Mouse (Mus musculus): ENCODE measurements around the gene 4930447C04Rik.

The 4930447C04Rik gene

DNA sequence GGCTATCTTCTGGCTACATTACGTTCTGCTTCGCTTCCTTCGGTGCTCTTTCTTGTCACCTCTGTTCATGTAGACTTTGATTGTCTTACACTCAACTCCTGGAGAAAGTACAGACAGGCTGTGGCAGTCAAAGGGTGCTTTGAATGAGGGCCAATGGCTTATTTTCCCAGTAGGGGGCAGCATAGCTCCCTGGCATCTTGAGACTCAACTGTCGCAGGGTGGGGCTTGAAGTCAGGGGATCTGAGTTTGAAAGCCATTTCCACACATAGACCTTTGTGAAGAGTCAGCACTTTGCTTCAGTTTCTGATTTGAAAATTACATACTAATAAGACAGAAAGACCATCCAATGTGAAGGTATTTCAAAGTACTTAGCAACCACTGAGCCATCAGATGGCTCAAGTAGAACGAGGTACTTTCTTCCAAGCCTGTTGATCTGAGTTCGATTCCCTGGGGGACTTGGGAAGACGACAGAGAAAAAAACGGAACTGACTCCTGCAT lies 105.0 kb downstream of the 4930447C04Rik start:
- no peak for DNase-seq

DNA sequence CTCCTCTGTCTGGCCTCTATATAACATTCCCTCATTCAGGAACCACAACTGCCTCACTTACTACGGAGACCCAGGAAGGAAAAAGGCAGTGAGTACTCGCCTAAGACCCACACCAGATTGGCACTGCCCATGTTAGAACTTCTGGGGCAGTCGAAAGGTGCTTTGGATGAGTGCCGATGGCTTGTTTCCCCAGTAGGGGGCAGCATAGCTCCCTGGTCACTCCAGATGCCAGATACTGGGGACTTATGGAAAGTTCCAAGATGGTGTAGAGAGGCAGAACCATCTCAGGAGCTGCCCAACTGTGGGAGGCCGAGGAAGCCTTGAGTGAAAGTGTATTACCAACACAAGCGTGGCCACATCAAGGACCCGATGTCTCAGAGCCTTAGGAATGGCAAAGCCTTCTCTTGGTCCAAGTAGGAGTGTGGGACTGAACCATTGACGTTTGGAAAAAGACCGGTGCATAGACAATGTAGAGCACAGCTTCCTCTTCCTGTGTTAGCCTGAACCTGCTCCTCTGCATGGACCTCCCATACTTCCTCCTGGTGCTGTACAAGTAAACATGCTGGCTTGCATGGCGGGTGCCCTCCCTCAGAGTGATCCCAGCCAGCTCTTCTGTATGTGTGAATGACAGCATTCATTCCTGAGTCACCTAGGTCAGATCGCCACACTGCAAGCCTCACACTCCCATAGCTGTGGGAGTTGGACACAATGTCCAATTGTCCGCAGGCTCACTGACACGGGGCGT lies 105.6 kb downstream of the 4930447C04Rik start:
- DNase-seq: no peak

DNA sequence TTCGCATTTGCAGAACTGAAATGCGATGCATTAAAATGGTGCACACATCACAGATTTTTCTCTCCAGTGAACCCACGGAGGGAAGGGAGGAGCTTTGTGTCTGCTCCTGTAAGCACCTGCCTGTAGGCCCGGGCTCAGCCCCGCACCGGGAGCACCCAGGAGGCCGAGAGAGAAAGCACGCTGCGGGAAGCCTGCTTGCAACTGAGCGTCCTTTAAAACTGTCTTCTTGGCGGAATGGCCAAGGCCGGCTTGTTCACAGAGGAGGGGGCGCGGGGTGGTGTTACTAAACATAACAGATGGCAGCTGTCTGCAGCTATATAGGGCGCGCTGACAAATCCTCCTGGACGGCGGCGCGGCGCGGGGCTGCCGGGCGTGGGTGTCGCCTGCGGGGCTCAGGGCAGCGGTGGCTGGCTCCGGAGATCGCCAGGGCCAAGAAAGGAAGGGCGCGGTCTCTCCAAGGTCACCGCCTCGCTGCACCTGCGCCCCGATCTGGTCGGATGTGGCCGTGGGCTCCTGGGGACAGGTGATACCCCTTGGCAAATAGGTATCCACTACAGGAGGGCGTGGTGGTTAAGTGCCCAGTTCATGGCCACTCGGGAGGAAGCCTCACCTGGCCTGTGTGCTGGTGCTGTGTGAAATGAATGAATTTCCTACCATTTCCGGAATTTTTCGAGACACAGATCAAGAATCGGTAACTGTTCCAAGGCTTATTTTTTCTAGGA lies 108.7 kb downstream of the 4930447C04Rik start:
- DNase-seq: no peak
